Mouse (Mus musculus) ES-E14 (cell line): Measurements from ENCODE around the gene Cdk17. TPM values are rescaled to one million over a fixed set of nuclear protein-coding genes. Genes with fewer than 3 reads are reported as not detected.

Experiments
- DNase-seq: peaks from one replicate; pipeline ENCODE4 v3.0.0-alpha.2; 2013; ENCODE audit warnings: low read depth, low spot score
- H3K27ac ChIP-seq: 2 replicates; pipeline ENCODE4 v1.5.1; 2012; ENCODE audit warnings: low read depth, mild to moderate bottlenecking, low read length, moderate library complexity, mixed read lengths; ENCODE audit not compliant: poor library complexity, insufficient read depth, severe bottlenecking
- H3K36me3 ChIP-seq: 2 replicates; pipeline ENCODE4 v1.6.1; 2012; ENCODE audit warnings: mild to moderate bottlenecking, low read length, moderate library complexity, mixed read lengths; ENCODE audit not compliant: control insufficient read depth, poor library complexity, insufficient read depth, severe bottlenecking
- H3K4me1 ChIP-seq, 2 experiments: fragments of 150-350 bp in 1 of 2; sonication (generic) in 1 of 2; 2 replicates each; pipeline ENCODE4 v1.6.1; 2012; ENCODE audit warnings: low read length in 2 of 2, mild to moderate bottlenecking in 1 of 2, mixed read lengths in 1 of 2; ENCODE audit not compliant: control insufficient read depth in 2 of 2, insufficient read depth in 2 of 2, poor library complexity in 1 of 2
- H3K4me3 ChIP-seq, 2 experiments: fragments of 150-350 bp in 1 of 2; sonication (generic) in 1 of 2; 2 replicates each; pipeline ENCODE4 v1.5.1; 2012; ENCODE audit warnings: low read length in 2 of 2, low read depth in 1 of 2, mild to moderate bottlenecking in 1 of 2, mixed read lengths in 1 of 2; ENCODE audit not compliant: insufficient read depth in 1 of 2, poor library complexity in 1 of 2, severe bottlenecking in 1 of 2
- H3K9ac ChIP-seq: 2 replicates; pipeline ENCODE4 v1.6.1; 2012; ENCODE audit warnings: low read depth, mild to moderate bottlenecking, low read length, mixed read lengths; ENCODE audit not compliant: poor library complexity, insufficient read depth, severe bottlenecking
- H3K9me3 ChIP-seq: fragments of 150-350 bp; sonication (generic); 2 replicates; pipeline ENCODE4 v1.6.1; 2012; ENCODE audit warnings: low read depth, mild to moderate bottlenecking, low read length; ENCODE audit not compliant: control insufficient read depth, insufficient read depth
- CHD2 ChIP-seq: IDR thresholded peaks from 2 replicates; pipeline ENCODE4 v1.6.1; 2014; ENCODE audit warnings: mild to moderate bottlenecking, low read depth, low read length, inconsistent platforms
- HCFC1 ChIP-seq: IDR thresholded peaks from 2 replicates; pipeline ENCODE4 v1.6.1; 2012; ENCODE audit warnings: low read length, inconsistent platforms, borderline replicate concordance; ENCODE audit not compliant: insufficient read depth
- MAFK ChIP-seq: IDR thresholded peaks from 2 replicates; pipeline ENCODE4 v1.6.1; 2014; ENCODE audit warnings: mild to moderate bottlenecking, low read depth, low read length, inconsistent platforms; ENCODE audit not compliant: insufficient read depth
- ZC3H11A ChIP-seq: IDR thresholded peaks from 2 replicates; pipeline ENCODE4 v1.6.1; 2012; ENCODE audit warnings: low read depth, mild to moderate bottlenecking, inconsistent platforms, low read length, borderline replicate concordance
- ZNF384 ChIP-seq: IDR thresholded peaks from 2 replicates; pipeline ENCODE4 v1.6.1; 2012; ENCODE audit warnings: low read depth, low read length, inconsistent platforms
- in situ Hi-C, 2 experiments: fragments of 600-800 bp; cut with MboI; formaldehyde crosslinking; loops; one replicate each; pipeline ENCODE4 v1.15.1; 2025; ENCODE audit warnings: low sequenced_read_pairs in 2 of 2, inconsistent platforms in 1 of 2; ENCODE audit not compliant: unreplicated experiment in 2 of 2
- total RNA-seq: library from RNA; depleted of rRNA; stranded (reverse); fragments of 300-350 nt; gene quantifications from 2 replicates; pipeline ENCODE4 v1.2.3, GENCODE M21; 2012

Gene Cdk17
- total RNA-seq, 1 experiment = 28.0 TPM

DNA sequence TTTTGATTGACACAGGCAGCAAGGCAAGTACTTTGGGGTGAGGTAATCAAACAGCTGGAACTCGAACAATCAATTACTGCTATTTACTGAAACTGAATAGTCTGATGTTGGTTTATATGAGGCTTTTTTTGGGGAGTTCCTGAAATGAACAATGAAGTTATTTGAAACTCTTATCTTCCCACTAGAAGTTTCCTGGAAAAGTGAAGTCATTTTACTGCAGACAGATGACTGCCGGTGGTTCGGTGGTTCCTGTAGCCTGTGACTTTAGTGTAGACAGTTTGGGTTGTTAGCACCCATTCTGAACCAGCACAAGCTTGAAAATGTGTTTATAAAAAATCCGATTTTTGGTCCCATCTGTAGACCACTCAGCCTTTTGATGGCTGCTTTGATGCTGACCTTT, 17.2 kb downstream of the Cdk17 start:
- H3K4me1 ChIP-seq = peaks cover 6% of the 10 kb centered on the region in 2 experiments; a peak in 3 of 4 replicates
- H3K9me3 ChIP-seq = no peaks in the 10 kb centered on the region
- H3K9ac ChIP-seq = no peak overlapping the region
- TF ChIP-seq ZNF384 = no peak
- TF ChIP-seq CHD2 = no peak
- no peak for TF ChIP-seq MAFK
- TF ChIP-seq HCFC1 = no peak
- TF ChIP-seq ZC3H11A = no peak
- no peak for DNase-seq
- no peak overlapping the region for H3K27ac ChIP-seq
- no peaks in the 10 kb centered on the region for H3K36me3 ChIP-seq
- no peak overlapping the region for H3K4me3 ChIP-seq
- in situ Hi-C loops = no loop called here

DNA sequence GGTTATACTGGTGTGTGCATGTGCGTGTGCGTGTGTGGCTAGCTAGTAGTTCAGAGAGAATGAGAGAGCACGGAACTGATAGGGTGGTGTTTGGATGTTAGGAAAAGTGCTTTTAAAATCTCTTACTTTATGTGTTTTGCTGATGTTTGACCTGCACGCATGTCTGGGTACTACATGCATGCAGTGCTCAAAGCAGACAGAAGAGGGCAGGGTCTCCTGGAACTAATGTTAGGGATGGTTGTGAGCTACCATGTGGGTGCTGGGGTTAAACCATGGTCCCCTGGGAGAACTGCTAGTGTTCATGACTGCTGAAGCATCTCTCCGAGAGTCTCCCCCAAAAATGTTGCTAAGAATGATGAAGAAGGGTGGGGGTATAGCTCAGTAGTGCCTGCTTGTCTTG, 18.0 kb downstream of the Cdk17 start:
- Histone ChIP-seq H3K9ac (no peak overlapping the region), H3K27ac (no peak overlapping the region), H3K9me3 (no peaks in the 10 kb centered on the region), H3K4me1 (peaks cover 6% of the 10 kb centered on the region in 2 experiments; a peak in 3 of 4 replicates), H3K4me3 (no peak overlapping the region), H3K36me3 (no peaks in the 10 kb centered on the region)
- in situ Hi-C loops = no loop called here
- DNase-seq = no peak
- TF ChIP-seq MAFK (no peak), ZC3H11A (peak; percentile 38; the same call in 1 of the 2 replicates)

- H3K4me3 ChIP-seq = no peak overlapping the region
- no peaks in the 10 kb centered on the region for H3K9me3 ChIP-seq
- H3K36me3 ChIP-seq = no peaks in the 10 kb centered on the region
- DNase-seq = no peak
- in situ Hi-C loops = no loop called here
- H3K27ac ChIP-seq = no peak overlapping the region
- no peak for TF ChIP-seq ZNF384
- TF ChIP-seq CHD2 = no peak
- no peak for TF ChIP-seq ZC3H11A
- no peak for TF ChIP-seq HCFC1
- no peak for TF ChIP-seq MAFK
- no peak overlapping the region for H3K9ac ChIP-seq
- H3K4me1 ChIP-seq = peaks cover 6 to 9% of the 10 kb centered on the region in 2 experiments
Observed at GRCm38 (mm10) chr10:93179669-93180460, 19.2 kb downstream of the Cdk17 start.

DNA sequence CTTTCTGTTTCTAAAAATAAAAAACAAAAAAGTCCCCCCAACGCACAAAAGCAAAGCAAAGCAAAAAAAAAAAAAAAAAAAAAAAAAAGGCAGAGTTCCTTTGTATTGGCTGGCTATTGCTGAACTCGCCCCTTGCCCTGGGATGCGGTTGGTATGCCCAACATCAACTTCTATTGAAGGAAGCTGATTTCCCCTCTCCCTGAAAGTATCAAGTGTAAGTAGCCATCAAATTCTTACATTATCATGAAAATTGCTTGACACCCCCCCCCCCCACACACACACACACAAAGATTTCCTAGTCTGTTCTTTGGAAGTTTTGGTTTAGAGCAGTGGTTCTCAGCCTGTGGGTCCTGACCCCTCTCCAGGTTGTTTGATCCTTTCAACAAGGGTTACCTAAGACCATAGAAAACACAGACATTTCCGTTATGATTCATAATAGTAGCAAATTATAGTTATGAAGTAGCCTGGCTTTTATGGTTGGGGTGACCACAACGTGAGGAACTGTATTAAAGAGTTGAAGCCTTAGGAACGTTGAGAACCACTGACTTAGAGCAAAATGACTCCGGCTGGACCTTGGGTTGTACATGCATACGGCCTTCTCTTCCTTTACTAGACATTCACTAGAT, 23.8 kb downstream of the Cdk17 start:
- Histone ChIP-seq H3K4me3 (no peak overlapping the region), H3K27ac (no peak overlapping the region), H3K9me3 (no peaks in the 10 kb centered on the region), H3K4me1 (peaks cover 6 to 12% of the 10 kb centered on the region in 2 experiments; a peak in 3 of 4 replicates), H3K9ac (no peak overlapping the region), H3K36me3 (no peaks in the 10 kb centered on the region)
- peak; percentile 87 for TF ChIP-seq CHD2
- TF ChIP-seq HCFC1 = no peak
- in situ Hi-C loops = no loop called here
- DNase-seq = no peak
